Comparison of ENCODE assay signal across 16 mouse cellular contexts in the genomic region with DNA sequence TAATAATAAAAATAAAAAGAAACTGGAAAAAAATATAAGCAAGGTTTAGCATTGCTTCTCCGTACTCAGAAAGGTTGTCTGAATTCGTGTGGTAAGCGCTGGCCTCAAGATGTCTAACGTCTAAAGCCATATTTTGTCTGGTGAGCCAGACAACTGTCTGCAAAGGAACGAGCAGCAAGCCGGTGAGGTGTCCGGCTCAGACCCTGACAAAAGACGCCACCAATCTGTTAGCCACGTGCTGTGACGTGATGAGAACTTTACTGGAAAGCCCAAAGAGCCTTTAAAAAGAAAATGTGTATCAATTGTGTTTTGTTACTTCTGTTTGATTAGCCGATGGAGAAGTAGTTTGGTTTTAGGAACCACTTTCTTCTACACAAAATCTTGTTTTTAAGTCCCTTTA.
"Had no signal": no experiment of that assay in that cellular context is flagged by ENCODE, and none has a peak within 500 bp of the region (broad histone marks: within the 10 kb centered on the region; RNA-seq: fewer than 3 reads in every experiment).

No protein-coding gene starts in this region.

- DNase-seq: kidney, postnatal 10 days; right cerebral cortex, postnatal 14 days; right cerebral cortex, postnatal 4 days had no signal

- H3K9me3 ChIP-seq: kidney, embryonic 15.5 days; limb, embryonic 12.5 days; limb, embryonic 15.5 days; midbrain, embryonic 12.5 days; midbrain, embryonic 15.5 days; neural tube, embryonic 13.5 days had no signal

- ATAC-seq: liver, postnatal 0 days; lung, postnatal 0 days had no signal

- H3K36me3 ChIP-seq: kidney, embryonic 15.5 days; limb, embryonic 15.5 days; midbrain, embryonic 12.5 days; midbrain, embryonic 15.5 days had no signal

- H3K9ac ChIP-seq: kidney, embryonic 15.5 days; limb, embryonic 12.5 days; limb, embryonic 15.5 days; liver, embryonic 14.5 days; liver, postnatal 0 days; lung, embryonic 14.5 days; midbrain, embryonic 12.5 days; midbrain, embryonic 15.5 days; neural tube, embryonic 13.5 days had no signal

- H3K4me3 ChIP-seq: left cerebral cortex, adult 2 months; limb, embryonic 12.5 days; midbrain, embryonic 12.5 days; midbrain, embryonic 15.5 days; neural tube, embryonic 13.5 days had no signal

- H3K27me3 ChIP-seq: kidney, embryonic 15.5 days; limb, embryonic 12.5 days; limb, embryonic 15.5 days; midbrain, embryonic 12.5 days; midbrain, embryonic 15.5 days; neural tube, embryonic 13.5 days had no signal

- H3K27ac ChIP-seq: kidney, embryonic 15.5 days; left cerebral cortex, adult 2 months; limb, embryonic 12.5 days; limb, embryonic 15.5 days; liver, embryonic 14.5 days; macrophage; midbrain, embryonic 12.5 days; midbrain, embryonic 15.5 days; stomach, postnatal 0 days had no signal
